Comparison of ENCODE assay signal across 9 mouse cellular contexts in genomic region chr9:45932571-45933415, GRCm38 (mm10). TPM values are rescaled to one million over a fixed set of nuclear protein-coding genes. Genes with fewer than 3 reads are reported as not detected.
DNase-seq lines count a peak whose midpoint lies in the region; ATAC-seq and TF ChIP-seq lines count a peak whose summit lies in the region.
"Had no signal": no experiment of that assay in that cellular context is flagged by ENCODE, and none has a peak within 500 bp of the region (broad histone marks: within the 10 kb centered on the region; RNA-seq: fewer than 3 reads in every experiment).

No protein-coding gene starts in this region.

- intact Hi-C loops in gastrocnemius, adult 2 months (cut with DNase I): no loop called here

- no peak for DNase-seq in gastrocnemius, adult 2 months
- no peak for DNase-seq in gastrocnemius, postnatal 10 days
- DNase-seq in right cerebral cortex, adult 18-20 months: peak; percentile 53
- DNase-seq in right cerebral cortex, postnatal 4 days: no peak
- peak; percentile 46 to 50 for DNase-seq in layer of hippocampus, adult 2 months (ENCODE audit: low spot score in 2 of 2)

- H3K27me3 ChIP-seq in stomach, embryonic 15.5 days (replicated peaks): no peaks in the 10 kb centered on the region
- no peaks in the 10 kb centered on the region for H3K27me3 ChIP-seq in midbrain, embryonic 15.5 days (replicated peaks)

- 56% methylated on average over 11 of the region's 11 CpGs for WGBS in stomach, embryonic 15.5 days
- WGBS in midbrain, embryonic 15.5 days: 85% methylated on average over 11 of the region's 11 CpGs

- no peak overlapping the region for H3K9ac ChIP-seq in stomach, embryonic 15.5 days
- H3K9ac ChIP-seq in midbrain, embryonic 15.5 days: no peak overlapping the region

- no peak for TF ChIP-seq CTCF in gastrocnemius, adult 2 months (IDR thresholded peaks at IDR 0.05)
- no peak for TF ChIP-seq CTCF in layer of hippocampus, adult 2 months (conservative IDR thresholded peaks at IDR 0.05)

- peaks cover 27% of the 10 kb centered on the region for H3K36me3 ChIP-seq in stomach, embryonic 15.5 days
- H3K36me3 ChIP-seq in midbrain, embryonic 15.5 days (replicated peaks): peaks cover 27% of the 10 kb centered on the region; the same call in 1 of the 2 replicates

- H3K27ac ChIP-seq in gastrocnemius, adult 2 months: peak overlapping the region; percentile 72
- H3K27ac ChIP-seq in layer of hippocampus, adult 2 months: peak overlapping the region; percentile 32; the same call in 1 of the 2 replicates
- peak overlapping the region; percentile 66 for H3K27ac ChIP-seq in stomach, embryonic 15.5 days
- H3K27ac ChIP-seq in midbrain, embryonic 15.5 days: no peak overlapping the region

- H3K4me1 ChIP-seq in stomach, embryonic 15.5 days: peaks cover 12% of the 10 kb centered on the region; the same call in 1 of the 2 replicates
- H3K4me1 ChIP-seq in midbrain, embryonic 15.5 days: peaks cover 5% of the 10 kb centered on the region

- H3K4me3 ChIP-seq in gastrocnemius, adult 2 months: peak overlapping the region; percentile 43
- H3K4me3 ChIP-seq in layer of hippocampus, adult 2 months: no peak overlapping the region
- H3K4me3 ChIP-seq in stomach, embryonic 15.5 days (replicated peaks): peak overlapping the region; percentile 21
- no peak overlapping the region for H3K4me3 ChIP-seq in midbrain, embryonic 15.5 days

- no peak for ATAC-seq in stomach, embryonic 15.5 days (ENCODE audit: insufficient read depth, low FRiP score, low read depth)
- no peak for ATAC-seq in inflammation-experienced regulatory T-cells, adult 6 months
- no peak for ATAC-seq in midbrain, embryonic 15.5 days (replicated peaks)
- ATAC-seq: CD4-positive, CD25-positive, alpha-beta regulatory T cell, adult 4 months had no signal

- H3K9me3 ChIP-seq in stomach, embryonic 15.5 days: no peaks in the 10 kb centered on the region
- H3K9me3 ChIP-seq in midbrain, embryonic 15.5 days: no peaks in the 10 kb centered on the region

- H3K4me2 ChIP-seq in stomach, embryonic 15.5 days: peak overlapping the region; percentile 36
- no peak overlapping the region for H3K4me2 ChIP-seq in midbrain, embryonic 15.5 days

RNA-seq across cellular contexts. Expression of gene Tagln, which starts 3.1 kb away (rescaled TPM):
- total RNA-seq in gastrocnemius, adult 2 months (2021): 10 to 100 TPM; 38.5 to 49.2 TPM
- total RNA-seq in gastrocnemius, postnatal 10 days (2021): 10 to 100 TPM; 53.6 to 64.6 TPM
- total RNA-seq in layer of hippocampus, adult 2 months (2021): 10 to 100 TPM in 1 of 2 experiments, 1 to 10 TPM in 1; 7.0 to 13.2 TPM
- 380 and 441 TPM in 2 replicates for polyA plus RNA-seq in stomach, embryonic 15.5 days (2015; fragmentation: Nextera tagmentation; extraction: Ambion mirVana)
- polyA plus RNA-seq in inflammation-experienced regulatory T-cells, adult 6 months (2017; shearing (Covaris generic)): 1 to 10 TPM in 2 of 3 experiments, under 1 TPM in 1; 0.40 to 2.2 (median 1.1) TPM
- polyA plus RNA-seq in midbrain, embryonic 15.5 days (2015; fragmentation: Nextera tagmentation; extraction: Ambion mirVana): 5.3 and 5.7 TPM in 2 replicates

RNA-seq across cellular contexts. Expression of gene Sidt2, which starts 22.3 kb away (rescaled TPM):
- total RNA-seq in gastrocnemius, adult 2 months (2021): 10 to 100 TPM; 66.2 to 72.2 TPM
- total RNA-seq in gastrocnemius, postnatal 10 days (2021): 10 to 100 TPM; 57.8 to 58.2 TPM
- 10 to 100 TPM; 78.3 to 80.8 TPM for total RNA-seq in layer of hippocampus, adult 2 months (2021)
- polyA plus RNA-seq in stomach, embryonic 15.5 days (2015; fragmentation: Nextera tagmentation; extraction: Ambion mirVana): 43.8 and 47.9 TPM in 2 replicates
- 10 to 100 TPM; 27.0 to 48.9 (median 35.8) TPM for polyA plus RNA-seq in inflammation-experienced regulatory T-cells, adult 6 months (2017; shearing (Covaris generic))
- polyA plus RNA-seq in midbrain, embryonic 15.5 days (2015; fragmentation: Nextera tagmentation; extraction: Ambion mirVana): 51.9 and 52.8 TPM in 2 replicates

RNA-seq across cellular contexts. Expression of gene Rnf214, which starts 26.1 kb away (rescaled TPM):
- 10 to 100 TPM; 25.3 to 31.0 TPM for total RNA-seq in gastrocnemius, adult 2 months (2021)
- 10 to 100 TPM; 26.8 to 31.6 TPM for total RNA-seq in gastrocnemius, postnatal 10 days (2021)
- total RNA-seq in layer of hippocampus, adult 2 months (2021): 10 to 100 TPM; 75.2 to 81.3 TPM
- polyA plus RNA-seq in stomach, embryonic 15.5 days (2015; fragmentation: Nextera tagmentation; extraction: Ambion mirVana): 40.6 and 45.9 TPM in 2 replicates
- polyA plus RNA-seq in inflammation-experienced regulatory T-cells, adult 6 months (2017; shearing (Covaris generic)): 10 to 100 TPM; 22.5 to 42.6 (median 30.6) TPM
- 106 and 112 TPM in 2 replicates for polyA plus RNA-seq in midbrain, embryonic 15.5 days (2015; fragmentation: Nextera tagmentation; extraction: Ambion mirVana)

RNA-seq across cellular contexts. Expression of gene Pcsk7, which starts 26.5 kb away (rescaled TPM):
- 10 to 100 TPM in 1 of 2 experiments, 1 to 10 TPM in 1; 9.3 to 12.3 TPM for total RNA-seq in gastrocnemius, adult 2 months (2021)
- total RNA-seq in gastrocnemius, postnatal 10 days (2021): 10 to 100 TPM; 13.3 to 17.3 TPM
- total RNA-seq in layer of hippocampus, adult 2 months (2021): 10 to 100 TPM; 25.0 to 28.0 TPM
- polyA plus RNA-seq in stomach, embryonic 15.5 days (2015; fragmentation: Nextera tagmentation; extraction: Ambion mirVana): 19.2 and 21.0 TPM in 2 replicates
- 10 to 100 TPM; 13.3 to 17.7 (median 17.4) TPM for polyA plus RNA-seq in inflammation-experienced regulatory T-cells, adult 6 months (2017; shearing (Covaris generic))
- 26.0 and 27.5 TPM in 2 replicates for polyA plus RNA-seq in midbrain, embryonic 15.5 days (2015; fragmentation: Nextera tagmentation; extraction: Ambion mirVana)

Comparison
In these comparisons a context has a peak if more than half of its experiments do, and no peak if none do; other contexts are left out.
1. DNase-seq: peak in right cerebral cortex, adult 18-20 months (single experiment) and layer of hippocampus, adult 2 months (2 of 2); none in gastrocnemius, adult 2 months (single experiment), gastrocnemius, postnatal 10 days (single experiment) and right cerebral cortex, postnatal 4 days (single experiment).
2. H3K4me3 ChIP-seq: peak in gastrocnemius, adult 2 months (single experiment) and stomach, embryonic 15.5 days (single experiment); none in layer of hippocampus, adult 2 months (single experiment) and midbrain, embryonic 15.5 days (single experiment).